Mouse (Mus musculus) erythroid progenitor cell, adult 5-6 weeks (primary cell): Measurements from ENCODE around the gene Zfp560. TPM values are rescaled to one million over a fixed set of nuclear protein-coding genes. Genes with fewer than 3 reads are reported as not detected.
A peak's percentile ranks its signal among the peaks of the same experiment; 100 is the strongest.
"Not testable (repeated sequence)": the region's sequence is repeated elsewhere in the genome, so short reads cannot be mapped to it uniquely, and the experiment has no call there.

Source experiments
- ATAC-seq: replicated peaks from 2 replicates; pipeline ENCODE4 v1.8.0; 2016; ENCODE audit warnings: moderate number of reproducible peaks, mild to moderate bottlenecking, moderate TSS enrichment, inconsistent platforms; ENCODE audit not compliant: poor library complexity, low FRiP score, severe bottlenecking
- total RNA-seq, 2 experiments: library from RNA; stranded (forward) in 1 of 2; stranded (reverse) in 1 of 2; fragments of 150-400 nt in 1 of 2; fragments of 186-747, 209-891 nt in 1 of 2; gene quantifications; 2 replicates each; pipeline versions ENCODE4 v1.2.3 to v1.2.4; 2015 to 2017; ENCODE audit warnings: low replicate concordance in 2 of 2

Zfp560 gene
- total RNA-seq (2015; ENCODE audit: low replicate concordance) (4.0 and 5.0 TPM in 2 replicates), total RNA-seq (2017; ENCODE audit: low replicate concordance) (5.6 TPM in 1 of 2 replicates, not detected in the other)

GRCm38 (mm10) chr9:20384532-20385342 lies at the start of gene Zfp560:
Gene Zfp560, minus strand, starts transcription at chr9:20385177.
- ATAC-seq, result peak; percentile 99

- ATAC-seq, result no peak
These were observed 45.0 kb upstream of the Zfp560 start for GRCm38 (mm10) chr9:20430004-20430403.

- ATAC-seq, result no peak
These were observed 26.5 kb upstream of the Zfp560 start for GRCm38 (mm10) chr9:20411460-20411859.

GRCm38 (mm10) chr9:20409319-20409718 lies 24.3 kb upstream of the Zfp560 start:
- ATAC-seq, result no peak

- ATAC-seq, result no peak
These were observed 346 bp upstream of the Zfp560 start for GRCm38 (mm10) chr9:20385343-20385703.

- no peak for ATAC-seq
These were observed 1.3 kb downstream of the Zfp560 start for GRCm38 (mm10) chr9:20383659-20384058.

GRCm38 (mm10) chr9:20374712-20375111 lies 10.3 kb downstream of the Zfp560 start:
- no peak for ATAC-seq

GRCm38 (mm10) chr9:20367311-20367710 lies 17.7 kb downstream of the Zfp560 start:
- ATAC-seq, result no peak

GRCm38 (mm10) chr9:20348501-20348900 lies 36.5 kb downstream of the Zfp560 start:
- no peak for ATAC-seq

GRCm38 (mm10) chr9:20335994-20336393 lies 49.0 kb downstream of the Zfp560 start, which contains the start of gene Olfr18:
Gene Olfr18, minus strand, starts transcription at chr9:20336094.
- no peak for ATAC-seq

- no peak for ATAC-seq
These were observed 86.7 kb downstream of the Zfp560 start, which contains the start of gene Olfr873 for GRCm38 (mm10) chr9:20298232-20298631. Gene Olfr873, plus strand, starts transcription at chr9:20298532.

GRCm38 (mm10) chr9:20295562-20295961 lies 89.4 kb downstream of the Zfp560 start:
- ATAC-seq, result not testable (repeated sequence)

Other genes with a start within 250 kb of the Zfp560 start
- gene Olfr870, start 211.1 kb downstream of the Zfp560 start, total RNA-seq (2015; ENCODE audit: low replicate concordance), result not detected in 2 replicates
- not detected in 2 replicates for gene Olfr870, start 211.1 kb downstream of the Zfp560 start, total RNA-seq (2017; ENCODE audit: low replicate concordance)
- gene Olfr871, start 173.0 kb downstream of the Zfp560 start, total RNA-seq (2015; ENCODE audit: low replicate concordance), result not detected in 2 replicates
- gene Olfr871, start 173.0 kb downstream of the Zfp560 start, total RNA-seq (2017; ENCODE audit: low replicate concordance), result not detected in 2 replicates
- gene Olfr872, start 148.1 kb downstream of the Zfp560 start, total RNA-seq (2015; ENCODE audit: low replicate concordance), result not detected in 2 replicates
- gene Olfr872, start 148.1 kb downstream of the Zfp560 start, total RNA-seq (2017; ENCODE audit: low replicate concordance), result not detected in 2 replicates
- gene Olfr39, start 102.8 kb downstream of the Zfp560 start, total RNA-seq (2015; ENCODE audit: low replicate concordance), result not detected in 2 replicates
- gene Olfr39, start 102.8 kb downstream of the Zfp560 start, total RNA-seq (2017; ENCODE audit: low replicate concordance), result not detected in 2 replicates
- gene Olfr873, start 86.6 kb downstream of the Zfp560 start, total RNA-seq (2015; ENCODE audit: low replicate concordance), result not detected in 2 replicates
- not detected in 2 replicates for gene Olfr873, start 86.6 kb downstream of the Zfp560 start, total RNA-seq (2017; ENCODE audit: low replicate concordance)
- gene Olfr18, start 49.1 kb downstream of the Zfp560 start, total RNA-seq (2015; ENCODE audit: low replicate concordance), result not detected in 2 replicates
- not detected in 2 replicates for gene Olfr18, start 49.1 kb downstream of the Zfp560 start, total RNA-seq (2017; ENCODE audit: low replicate concordance)
- gene Zfp26, start 75.0 kb upstream of the Zfp560 start, total RNA-seq (2015; ENCODE audit: low replicate concordance), result 5.0 and 9.2 TPM in 2 replicates
- gene Zfp26, start 75.0 kb upstream of the Zfp560 start, total RNA-seq (2017; ENCODE audit: low replicate concordance), result 2.7 and 24.4 TPM in 2 replicates
- 19.3 and 24.1 TPM in 2 replicates for gene Zfp426, start 107.6 kb upstream of the Zfp560 start, total RNA-seq (2015; ENCODE audit: low replicate concordance)
- gene Zfp426, start 107.6 kb upstream of the Zfp560 start, total RNA-seq (2017; ENCODE audit: low replicate concordance), result 11.6 and 23.1 TPM in 2 replicates
- 10.9 and 20.9 TPM in 2 replicates for gene Zfp266, start 136.2 kb upstream of the Zfp560 start, total RNA-seq (2015; ENCODE audit: low replicate concordance)
- 8.7 and 10.1 TPM in 2 replicates for gene Zfp266, start 136.2 kb upstream of the Zfp560 start, total RNA-seq (2017; ENCODE audit: low replicate concordance)
- 1.8 and 4.2 TPM in 2 replicates for gene Zfp846, start 196.1 kb upstream of the Zfp560 start, total RNA-seq (2015; ENCODE audit: low replicate concordance)
- gene Zfp846, start 196.1 kb upstream of the Zfp560 start, total RNA-seq (2017; ENCODE audit: low replicate concordance), result 0.77 and 5.4 TPM in 2 replicates